Mouse (Mus musculus): ENCODE measurements around the gene Atg5. TPM values are rescaled to one million over a fixed set of nuclear protein-coding genes. Genes with fewer than 3 reads are reported as not detected.
"Not testable (repeated sequence)": the region's sequence is repeated elsewhere in the genome, so short reads cannot be mapped to it uniquely, and the experiment has no call there.

Atg5 gene
- polyA plus RNA-seq, 1 experiment from 2014 or later: 53.7 TPM

GRCm38 (mm10) chr10:44322166-44322565 is 54.0 kb downstream of the Atg5 start:
- Histone ChIP-seq H3K9me3 (no peaks in the 10 kb centered on the region), H3K27me3 (replicated peaks) (no peaks in the 10 kb centered on the region), H3K36me3 (no peaks in the 10 kb centered on the region), H3K9ac (no peak overlapping the region), H3K4me2 (replicated peaks) (no peak overlapping the region), H3K4me1 (replicated peaks) (no peaks in the 10 kb centered on the region), H3K27ac (no peak overlapping the region), H3K4me3 (replicated peaks) (no peak overlapping the region)
- no peak for ATAC-seq
- 65% methylated on average over 1 of the region's 1 CpGs for WGBS

- H3K27ac ChIP-seq: no peak overlapping the region
- H3K9ac ChIP-seq: no peak overlapping the region
- H3K9me3 ChIP-seq: no peaks in the 10 kb centered on the region
- 85% methylated on average over 9 of the region's 9 CpGs for WGBS
- ATAC-seq: no peak
- no peak overlapping the region for H3K4me3 ChIP-seq (replicated peaks)
- H3K4me1 ChIP-seq (replicated peaks): no peaks in the 10 kb centered on the region
- H3K36me3 ChIP-seq: no peaks in the 10 kb centered on the region
- H3K27me3 ChIP-seq (replicated peaks): no peaks in the 10 kb centered on the region
- H3K4me2 ChIP-seq (replicated peaks): no peak overlapping the region
Measured at GRCm38 (mm10) chr10:44323070-44323775, 55.1 kb downstream of the Atg5 start.

- no peak for ATAC-seq
- Histone ChIP-seq H3K27ac (no peak overlapping the region), H3K9ac (no peak overlapping the region), H3K4me1 (replicated peaks) (no peaks in the 10 kb centered on the region), H3K4me3 (replicated peaks) (no peak overlapping the region), H3K36me3 (no peaks in the 10 kb centered on the region), H3K9me3 (no peaks in the 10 kb centered on the region), H3K4me2 (replicated peaks) (no peak overlapping the region), H3K27me3 (replicated peaks) (no peaks in the 10 kb centered on the region)
- WGBS: 93% methylated on average over 8 of the region's 8 CpGs
Measured at GRCm38 (mm10) chr10:44323836-44324235, 55.7 kb downstream of the Atg5 start.

- Histone ChIP-seq H3K36me3 (no peaks in the 10 kb centered on the region), H3K4me2 (replicated peaks) (no peak overlapping the region), H3K4me1 (replicated peaks) (no peaks in the 10 kb centered on the region), H3K4me3 (replicated peaks) (no peak overlapping the region), H3K9me3 (no peaks in the 10 kb centered on the region), H3K27ac (no peak overlapping the region), H3K27me3 (replicated peaks) (no peaks in the 10 kb centered on the region), H3K9ac (no peak overlapping the region)
- peak; percentile 70 for ATAC-seq
- whole genome bisulfite sequencing: 66% methylated on average over 13 of the region's 13 CpGs
Measured at GRCm38 (mm10) chr10:44325551-44326500, 57.7 kb downstream of the Atg5 start.

- Histone ChIP-seq H3K4me3 (replicated peaks) (no peak overlapping the region), H3K27me3 (replicated peaks) (no peaks in the 10 kb centered on the region), H3K9ac (no peak overlapping the region), H3K4me1 (replicated peaks) (no peaks in the 10 kb centered on the region), H3K4me2 (replicated peaks) (no peak overlapping the region), H3K9me3 (no peaks in the 10 kb centered on the region), H3K27ac (no peak overlapping the region), H3K36me3 (no peaks in the 10 kb centered on the region)
- WGBS: 91% methylated on average over 9 of the region's 9 CpGs
- no peak for ATAC-seq
Measured at GRCm38 (mm10) chr10:44327057-44327456, 58.9 kb downstream of the Atg5 start.

GRCm38 (mm10) chr10:44328347-44328746 is 60.2 kb downstream of the Atg5 start:
- WGBS: 54% methylated on average over 3 of the region's 3 CpGs

GRCm38 (mm10) chr10:44330717-44331116 is 62.6 kb downstream of the Atg5 start:
- no peak overlapping the region for H3K4me3 ChIP-seq (replicated peaks)
- no peaks in the 10 kb centered on the region for H3K9me3 ChIP-seq
- no peaks in the 10 kb centered on the region for H3K27me3 ChIP-seq (replicated peaks)
- H3K27ac ChIP-seq: no peak overlapping the region
- no peak for ATAC-seq
- no peak overlapping the region for H3K9ac ChIP-seq
- H3K36me3 ChIP-seq: no peaks in the 10 kb centered on the region
- H3K4me2 ChIP-seq (replicated peaks): no peak overlapping the region
- no peaks in the 10 kb centered on the region for H3K4me1 ChIP-seq (replicated peaks)
- WGBS: 91% methylated on average over 1 of the region's 1 CpGs

More at GRCm38 (mm10) chr10:44328347-44328746, 60.2 kb downstream of the Atg5 start:
- Histone ChIP-seq H3K27me3 (replicated peaks) (no peaks in the 10 kb centered on the region), H3K27ac (no peak overlapping the region), H3K4me2 (replicated peaks) (no peak overlapping the region), H3K9me3 (no peaks in the 10 kb centered on the region), H3K4me1 (replicated peaks) (no peaks in the 10 kb centered on the region), H3K4me3 (replicated peaks) (no peak overlapping the region), H3K36me3 (no peaks in the 10 kb centered on the region), H3K9ac (no peak overlapping the region)
- no peak for ATAC-seq

GRCm38 (mm10) chr10:44331469-44331868 is 63.3 kb downstream of the Atg5 start:
- Histone ChIP-seq H3K27ac (no peak overlapping the region), H3K4me1 (replicated peaks) (no peaks in the 10 kb centered on the region), H3K9me3 (no peaks in the 10 kb centered on the region), H3K4me2 (replicated peaks) (no peak overlapping the region), H3K27me3 (replicated peaks) (no peaks in the 10 kb centered on the region), H3K9ac (no peak overlapping the region), H3K4me3 (replicated peaks) (no peak overlapping the region), H3K36me3 (no peaks in the 10 kb centered on the region)
- WGBS: 39% methylated on average over 2 of the region's 2 CpGs
- ATAC-seq: no peak

- not testable (repeated sequence) for H3K27ac ChIP-seq; H3K9ac ChIP-seq; H3K27me3 ChIP-seq (replicated peaks); H3K36me3 ChIP-seq; H3K4me2 ChIP-seq (replicated peaks); H3K9me3 ChIP-seq; ATAC-seq; H3K4me3 ChIP-seq (replicated peaks); H3K4me1 ChIP-seq (replicated peaks)
- 93% methylated on average over 3 of the region's 3 CpGs for WGBS
Measured at GRCm38 (mm10) chr10:44332656-44333055, 64.5 kb downstream of the Atg5 start.

- H3K27me3 ChIP-seq (replicated peaks); H3K9me3 ChIP-seq; H3K27ac ChIP-seq; H3K36me3 ChIP-seq; H3K4me3 ChIP-seq (replicated peaks); ATAC-seq; H3K4me1 ChIP-seq (replicated peaks); H3K4me2 ChIP-seq (replicated peaks); H3K9ac ChIP-seq: not testable (repeated sequence)
- 74% methylated on average over 3 of the region's 3 CpGs for WGBS
Measured at GRCm38 (mm10) chr10:44336641-44337382, 68.7 kb downstream of the Atg5 start.

GRCm38 (mm10) chr10:44338571-44338970 is 70.4 kb downstream of the Atg5 start:
- no peak overlapping the region for H3K9ac ChIP-seq
- 75% methylated on average over 6 of the region's 6 CpGs for WGBS
- no peaks in the 10 kb centered on the region for H3K27me3 ChIP-seq (replicated peaks)
- no peak overlapping the region for H3K4me3 ChIP-seq (replicated peaks)
- H3K36me3 ChIP-seq: no peaks in the 10 kb centered on the region
- ATAC-seq: no peak
- no peak overlapping the region for H3K27ac ChIP-seq
- H3K4me2 ChIP-seq (replicated peaks): no peak overlapping the region
- no peaks in the 10 kb centered on the region for H3K4me1 ChIP-seq (replicated peaks)
- no peaks in the 10 kb centered on the region for H3K9me3 ChIP-seq

GRCm38 (mm10) chr10:44339326-44339725 is 71.2 kb downstream of the Atg5 start:
- no peak for ATAC-seq
- Histone ChIP-seq H3K27me3 (replicated peaks) (no peaks in the 10 kb centered on the region), H3K9ac (no peak overlapping the region), H3K4me3 (replicated peaks) (no peak overlapping the region), H3K27ac (no peak overlapping the region), H3K36me3 (no peaks in the 10 kb centered on the region), H3K4me1 (replicated peaks) (no peaks in the 10 kb centered on the region), H3K9me3 (no peaks in the 10 kb centered on the region), H3K4me2 (replicated peaks) (no peak overlapping the region)
- WGBS: 74% methylated on average over 5 of the region's 5 CpGs

Measured in intestine, embryonic 15.5 days (tissue).